Mouse (Mus musculus): ENCODE data around the gene Lin7b. TPM values are rescaled to one million over a fixed set of nuclear protein-coding genes. Genes with fewer than 3 reads are reported as not detected.

Gene Lin7b
- total RNA-seq, 2 experiments from 2014 or later: 0.90 to 2.9 TPM

GRCm38 (mm10) chr7:45346905-45347304 lies 23.5 kb downstream of the Lin7b start:
- DNase-seq: no peak

- no peak for DNase-seq
These were observed 26.8 kb downstream of the Lin7b start for GRCm38 (mm10) chr7:45343543-45343942.

- DNase-seq: no peak
These were observed 28.3 kb downstream of the Lin7b start for GRCm38 (mm10) chr7:45342081-45342480.

- peak; percentile 86 for DNase-seq
These were observed 29.1 kb downstream of the Lin7b start for GRCm38 (mm10) chr7:45341303-45341702.

GRCm38 (mm10) chr7:45340669-45341068 lies 29.7 kb downstream of the Lin7b start:
- peak; percentile 59 for DNase-seq

GRCm38 (mm10) chr7:45340066-45340442 lies 30.3 kb downstream of the Lin7b start:
- no peak for DNase-seq

- peak; percentile 76 for DNase-seq
These were observed 30.8 kb downstream of the Lin7b start for GRCm38 (mm10) chr7:45339410-45340065.

- DNase-seq: no peak
These were observed 32.0 kb downstream of the Lin7b start for GRCm38 (mm10) chr7:45338161-45338911.

GRCm38 (mm10) chr7:45337469-45337868 lies 32.9 kb downstream of the Lin7b start:
- DNase-seq: no peak

GRCm38 (mm10) chr7:45336319-45336718 lies 34.1 kb downstream of the Lin7b start:
- no peak for DNase-seq

- DNase-seq: no peak
These were observed 35.3 kb downstream of the Lin7b start, which contains the start of gene Hrc for GRCm38 (mm10) chr7:45335056-45335455. Gene Hrc, plus strand, starts transcription at chr7:45335290.

GRCm38 (mm10) chr7:45334605-45335004 lies 35.8 kb downstream of the Lin7b start:
- DNase-seq: no peak

GRCm38 (mm10) chr7:45333431-45333982 lies 36.9 kb downstream of the Lin7b start, which contains the start of gene Trpm4:
Gene Trpm4, minus strand, starts transcription at chr7:45333780.
- peak; percentile 92 for DNase-seq

- DNase-seq: peak; percentile 59
These were observed 37.5 kb downstream of the Lin7b start for GRCm38 (mm10) chr7:45332685-45333425.

- no peak for DNase-seq
These were observed 38.9 kb downstream of the Lin7b start for GRCm38 (mm10) chr7:45331502-45331901.

- no peak for DNase-seq
These were observed 41.4 kb downstream of the Lin7b start for GRCm38 (mm10) chr7:45328841-45329475.

- DNase-seq: no peak
These were observed 44.6 kb downstream of the Lin7b start for GRCm38 (mm10) chr7:45325800-45326199.

GRCm38 (mm10) chr7:45323069-45323468 lies 47.3 kb downstream of the Lin7b start:
- no peak for DNase-seq

- DNase-seq: no peak
These were observed 48.1 kb downstream of the Lin7b start for GRCm38 (mm10) chr7:45322245-45322644.

All from adrenal gland, postnatal 10 days (tissue).